Mouse (Mus musculus) mature B cell (primary cell): ENCODE data around the gene Gtf2h1.

Experiments
- in situ Hi-C: fragments of 300-500 bp; cut with MboI; formaldehyde crosslinking; loops from 2 replicates; pipeline ENCODE4 v1.14.3; 2019

Gene Gtf2h1

DNA sequence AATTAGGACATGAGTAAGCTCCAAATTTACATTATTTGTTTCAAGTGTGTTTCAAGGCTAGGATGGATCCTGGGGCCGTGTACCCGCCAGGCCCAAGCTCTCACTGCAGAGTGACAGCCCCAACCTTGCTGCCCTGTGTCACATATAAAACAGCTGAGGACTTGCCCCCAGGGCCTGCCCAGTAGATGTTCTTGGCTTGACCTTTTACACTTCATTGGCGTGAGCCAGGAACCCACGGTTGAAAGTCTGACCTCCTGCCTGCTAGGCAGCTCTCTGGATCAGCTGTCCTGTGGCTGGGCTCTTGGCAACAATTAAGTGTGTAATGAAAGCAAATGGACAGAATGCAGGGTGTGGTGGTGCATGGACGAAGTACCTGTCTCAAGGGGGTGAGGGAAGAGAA lies 53.4 kb downstream of the Gtf2h1 start:
- in situ Hi-C loops: no loop called here

DNA sequence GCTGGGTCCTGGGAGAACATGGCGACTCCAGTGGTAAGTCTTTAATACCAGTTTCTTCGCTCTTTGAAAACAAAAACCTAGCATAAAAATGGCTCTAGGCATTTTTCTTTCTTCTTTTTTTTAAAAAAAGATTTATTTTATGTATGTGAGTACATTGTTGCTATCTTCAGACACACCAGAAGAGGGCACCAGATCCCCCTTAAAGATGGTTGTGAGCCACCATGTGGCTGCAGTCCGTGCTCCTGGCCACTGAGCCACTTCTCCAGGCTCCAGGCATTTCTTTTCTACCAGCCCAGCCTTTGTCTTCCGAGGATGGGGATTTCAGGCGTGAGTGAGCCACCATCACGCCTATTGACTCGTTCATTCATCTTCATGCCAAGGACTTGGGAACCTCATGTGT lies 55.1 kb downstream of the Gtf2h1 start:
- in situ Hi-C loops: no loop called here

DNA sequence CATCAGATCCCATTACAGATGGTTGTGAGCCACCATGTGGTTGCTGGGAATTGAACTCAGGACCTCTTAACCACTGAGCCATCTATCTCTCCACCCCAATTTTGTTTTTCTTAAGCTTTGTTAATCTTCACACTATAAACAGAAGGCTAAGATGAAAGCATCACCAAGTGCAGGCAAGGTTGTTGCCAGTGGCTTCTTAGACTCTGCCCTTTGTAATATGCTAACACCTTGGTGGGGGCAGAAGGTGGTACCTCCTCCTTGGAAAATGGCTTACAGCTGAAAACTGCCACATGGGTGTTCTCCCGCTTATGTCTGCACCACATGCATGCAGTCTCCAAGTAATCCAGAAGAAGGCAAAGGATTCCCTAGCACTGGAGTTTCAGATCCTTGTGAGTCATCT lies 56.8 kb downstream of the Gtf2h1 start:
- in situ Hi-C loops: no loop called here

DNA sequence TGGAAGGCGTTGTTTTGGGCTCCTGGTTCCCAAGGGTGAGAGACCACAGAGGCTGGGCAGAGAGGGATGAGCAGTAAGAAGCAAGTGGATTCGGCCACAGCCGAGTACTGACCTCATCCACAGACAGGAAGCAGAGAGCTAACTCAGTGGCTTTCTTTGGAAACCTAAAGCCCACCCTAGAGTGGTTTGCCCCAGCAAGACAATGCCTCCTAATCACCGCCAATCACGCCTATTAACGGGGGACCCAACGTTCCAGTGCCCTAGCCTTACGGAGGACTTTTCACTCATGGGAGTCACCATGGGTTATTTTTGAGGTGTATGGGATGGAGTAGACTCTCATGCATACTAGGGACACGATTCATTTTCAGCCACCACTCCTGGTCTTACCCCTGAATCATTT lies 57.5 kb downstream of the Gtf2h1 start:
- in situ Hi-C loops: no loop called here

DNA sequence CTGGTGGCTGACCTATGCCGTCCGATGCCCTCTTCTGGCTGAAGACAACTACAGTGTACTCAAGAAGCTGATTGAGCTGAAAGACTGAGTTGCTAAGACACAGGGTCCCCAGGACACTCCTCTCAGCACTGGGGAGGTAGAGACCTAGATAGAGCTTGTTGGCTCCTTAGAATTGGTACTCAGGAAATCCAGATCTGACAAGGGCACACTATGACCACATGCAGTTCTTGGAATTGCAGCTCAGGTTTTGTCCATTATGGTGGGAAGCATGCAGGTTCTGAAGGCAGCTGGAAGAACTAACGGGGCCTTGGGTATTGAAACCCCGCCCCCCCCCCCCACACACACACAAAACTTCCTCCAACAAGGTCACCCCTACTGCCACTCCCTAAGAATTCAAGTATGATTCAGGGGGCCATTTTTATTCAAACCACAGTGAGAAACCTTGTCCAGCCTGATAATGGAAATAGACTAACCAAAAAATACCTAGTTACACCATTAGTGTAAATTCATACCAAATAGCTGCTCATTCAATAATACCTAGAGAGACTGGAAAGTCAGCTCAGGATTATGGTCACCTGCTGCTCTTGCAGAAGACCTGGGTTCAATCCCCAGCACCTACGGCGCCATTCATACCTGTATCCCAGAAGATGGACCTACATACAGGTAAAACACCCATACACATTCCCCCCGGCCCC lies 60.1 kb downstream of the Gtf2h1 start:
- in situ Hi-C loops: no loop called here

DNA sequence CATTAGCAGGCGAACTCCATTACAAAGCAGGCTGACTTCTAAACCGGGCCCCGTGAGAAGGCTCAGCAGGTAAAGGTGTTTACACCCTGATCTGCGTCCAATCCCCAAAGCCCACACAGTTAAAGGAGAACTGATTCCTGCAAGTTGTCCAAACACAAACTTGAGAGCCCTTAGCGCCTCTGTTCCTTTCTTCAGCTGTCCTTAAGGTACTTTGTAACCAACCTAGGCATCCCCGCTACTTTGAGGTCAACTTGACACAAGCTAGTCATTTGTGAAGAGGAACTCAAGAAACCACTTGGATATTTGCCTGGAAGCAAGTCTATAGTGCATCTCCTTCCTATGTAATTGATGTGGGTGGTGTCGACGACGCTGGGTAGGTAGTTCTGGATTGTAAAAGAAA lies 61.5 kb downstream of the Gtf2h1 start:
- in situ Hi-C loops: no loop called here

DNA sequence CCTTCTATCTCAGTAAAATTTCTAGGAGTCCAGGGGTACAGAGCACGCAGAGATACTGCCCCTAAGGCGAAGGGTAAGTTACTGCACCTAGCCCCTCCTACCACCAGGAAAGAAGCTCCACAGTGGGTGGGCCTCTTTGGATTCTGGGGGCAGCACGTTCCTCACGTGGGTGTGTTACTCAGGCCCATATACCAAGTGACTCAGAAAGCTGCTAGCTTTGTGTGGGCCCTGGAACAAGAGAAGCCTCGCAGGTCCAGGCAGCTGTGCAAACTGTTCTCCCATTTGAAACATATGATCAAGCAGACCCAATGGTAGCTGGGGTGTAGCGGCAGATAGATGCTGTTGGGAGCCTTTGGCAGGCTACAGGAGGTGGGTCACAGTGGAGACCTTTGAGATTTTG lies 63.1 kb downstream of the Gtf2h1 start:
- in situ Hi-C loops: no loop called here

DNA sequence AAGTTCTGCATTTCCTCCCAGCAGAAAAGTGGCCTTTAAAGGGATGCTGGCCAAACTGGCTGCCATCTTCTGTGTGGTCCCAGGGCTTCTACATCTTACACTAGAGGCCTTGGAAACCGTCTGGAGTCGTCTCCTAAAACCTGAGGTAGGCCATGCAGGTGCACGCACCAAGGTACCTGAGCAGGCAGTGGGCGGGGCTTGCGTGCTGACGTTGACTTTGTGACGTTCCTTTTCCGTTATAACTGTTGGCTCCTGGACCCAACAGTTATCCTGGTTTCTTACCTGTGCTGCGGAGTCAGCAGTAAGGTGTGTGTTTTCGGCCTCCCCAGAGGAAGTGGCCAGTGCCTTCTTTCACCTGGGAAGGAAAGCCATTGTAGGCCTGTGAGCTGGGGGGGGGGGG lies 65.1 kb downstream of the Gtf2h1 start, which contains the start of gene Ldhc:
Ldhc (plus strand) TSS at position 208 of the 400 bp plus-strand sequence.
- in situ Hi-C loops: no loop called here

DNA sequence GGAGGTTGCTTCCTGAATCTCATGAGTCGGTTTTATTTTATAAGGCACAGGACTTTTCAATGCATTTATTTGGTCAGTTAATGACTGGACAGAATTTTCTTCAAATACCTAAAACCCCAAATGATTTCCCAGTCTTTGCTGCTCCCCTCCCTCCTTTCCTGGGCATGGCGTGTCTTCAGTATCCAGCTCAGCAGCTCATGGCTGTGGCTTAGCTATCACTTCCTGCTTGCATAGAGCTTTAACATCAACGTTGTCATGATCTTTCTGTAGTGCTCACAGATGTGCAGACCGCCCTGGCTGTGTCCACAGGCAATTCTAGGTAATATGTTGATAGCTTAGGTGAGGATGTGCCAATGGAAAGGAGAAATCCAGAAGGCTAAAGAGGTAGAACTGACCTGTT lies 76.1 kb downstream of the Gtf2h1 start:
- in situ Hi-C loops: no loop called here
